Mouse (Mus musculus) cerebellum, adult 2 months (tissue): ENCODE data around the gene Dagla.

ENCODE experiments used
- CTCF ChIP-seq: fragments of 200-500 bp; IDR thresholded peaks from 2 replicates; pipeline ENCODE4 v1.5.1; 2011; ENCODE audit warnings: low read depth, mild to moderate bottlenecking, control low read depth, low read length, moderate library complexity, borderline replicate concordance; ENCODE audit not compliant: insufficient read depth
- POLR2A ChIP-seq: fragments of 200-500 bp; IDR thresholded peaks from 2 replicates; pipeline ENCODE4 v1.6.1; 2011; ENCODE audit warnings: low read length, control low read depth, borderline replicate concordance; ENCODE audit not compliant: insufficient read depth

GRCm38 (mm10) chr19:10293987-10294386 lies 10.7 kb downstream of the Dagla start:
- TF ChIP-seq CTCF (no peak), POLR2A (no peak)
